Mouse (Mus musculus) embryo, embryonic 11.5 days (tissue): Measurements from ENCODE around the gene Mob2.

ENCODE experiments used
- DNase-seq: peaks from one replicate; pipeline ENCODE4 v3.0.0-alpha.2; 2012; ENCODE audit warnings: low read depth, low spot score

Mob2 gene

GRCm38 (mm10) chr7:142080876-142081275 is 20.0 kb upstream of the Mob2 start:
- no peak for DNase-seq

GRCm38 (mm10) chr7:142079365-142079764 is 18.5 kb upstream of the Mob2 start:
- no peak for DNase-seq

DNA sequence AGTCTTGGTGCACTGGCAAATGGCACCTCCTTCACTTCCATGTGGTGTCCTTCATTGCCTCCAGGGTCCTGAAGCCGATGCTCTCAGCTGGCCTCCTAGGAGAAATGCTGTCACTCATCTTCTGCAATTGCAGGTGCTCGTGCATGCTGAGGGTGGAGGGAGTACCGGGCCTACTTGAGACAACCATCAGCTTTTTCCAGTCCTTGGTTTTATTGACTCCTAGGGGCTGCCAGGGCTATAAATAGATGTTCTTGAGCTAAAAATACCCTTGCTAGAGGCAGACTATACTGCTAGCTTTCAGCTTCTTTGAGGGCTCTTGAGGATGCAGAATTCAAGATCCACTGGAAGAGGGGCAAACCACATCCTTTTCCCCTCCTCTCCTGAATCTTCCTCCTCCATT is 16.3 kb upstream of the Mob2 start:
- no peak for DNase-seq

DNA sequence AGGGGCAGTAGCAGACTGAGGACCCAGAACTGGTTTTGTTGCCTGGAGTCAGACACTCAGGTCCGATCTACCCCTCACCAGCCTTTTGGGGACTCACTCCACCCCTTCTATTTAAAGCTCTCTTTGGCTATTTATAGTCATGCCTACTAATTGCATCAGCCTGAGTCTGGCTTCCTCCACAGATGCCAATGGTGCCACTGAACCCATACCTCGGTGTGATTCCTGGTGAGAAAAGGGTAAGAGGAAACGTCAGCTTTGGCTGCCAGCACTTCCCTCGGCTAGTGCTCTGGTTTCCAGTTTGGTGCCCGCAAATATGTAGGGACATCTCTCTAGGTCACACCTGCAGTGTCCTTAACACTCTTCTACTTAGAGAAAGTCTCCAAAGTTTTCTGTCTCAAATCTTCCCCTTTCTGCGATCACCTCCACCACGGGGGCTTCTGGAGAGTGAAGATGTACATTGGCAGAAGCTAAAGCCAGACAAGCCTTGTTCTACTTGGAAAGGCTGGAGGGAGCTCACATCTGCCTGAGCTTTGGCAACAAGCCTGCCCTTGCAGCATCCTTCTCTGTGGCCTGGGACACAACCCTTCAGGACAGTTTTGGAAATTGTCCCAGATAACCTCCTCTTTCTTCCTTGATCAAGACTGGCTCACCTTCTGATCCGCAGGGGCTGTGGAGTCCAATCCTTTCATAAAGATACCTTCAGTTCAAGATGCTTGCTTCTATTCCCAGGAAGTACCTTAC is 13.5 kb upstream of the Mob2 start:
- no peak for DNase-seq

DNA sequence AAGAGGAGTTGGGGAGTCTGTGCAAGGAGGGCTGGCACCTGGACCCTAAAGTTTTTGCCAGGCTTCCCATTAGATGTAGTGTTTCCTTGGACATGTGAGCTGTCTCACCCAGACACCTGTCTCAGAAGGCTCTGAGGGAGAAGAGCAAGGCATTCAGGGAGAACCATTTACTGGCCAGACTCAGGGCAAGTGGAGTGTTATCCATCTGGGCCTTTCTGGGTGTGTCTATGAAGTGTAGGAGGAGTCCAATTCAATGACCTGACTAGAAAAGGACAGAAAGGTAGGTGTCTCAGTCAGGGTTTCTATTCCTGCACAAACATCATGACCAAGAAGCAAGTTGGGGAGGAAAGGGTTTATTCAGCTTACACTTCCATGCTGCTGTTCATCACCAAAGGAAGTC is 10.9 kb upstream of the Mob2 start:
- no peak for DNase-seq

GRCm38 (mm10) chr7:142071212-142071578 is 10.3 kb upstream of the Mob2 start:
- DNase-seq: no peak

DNA sequence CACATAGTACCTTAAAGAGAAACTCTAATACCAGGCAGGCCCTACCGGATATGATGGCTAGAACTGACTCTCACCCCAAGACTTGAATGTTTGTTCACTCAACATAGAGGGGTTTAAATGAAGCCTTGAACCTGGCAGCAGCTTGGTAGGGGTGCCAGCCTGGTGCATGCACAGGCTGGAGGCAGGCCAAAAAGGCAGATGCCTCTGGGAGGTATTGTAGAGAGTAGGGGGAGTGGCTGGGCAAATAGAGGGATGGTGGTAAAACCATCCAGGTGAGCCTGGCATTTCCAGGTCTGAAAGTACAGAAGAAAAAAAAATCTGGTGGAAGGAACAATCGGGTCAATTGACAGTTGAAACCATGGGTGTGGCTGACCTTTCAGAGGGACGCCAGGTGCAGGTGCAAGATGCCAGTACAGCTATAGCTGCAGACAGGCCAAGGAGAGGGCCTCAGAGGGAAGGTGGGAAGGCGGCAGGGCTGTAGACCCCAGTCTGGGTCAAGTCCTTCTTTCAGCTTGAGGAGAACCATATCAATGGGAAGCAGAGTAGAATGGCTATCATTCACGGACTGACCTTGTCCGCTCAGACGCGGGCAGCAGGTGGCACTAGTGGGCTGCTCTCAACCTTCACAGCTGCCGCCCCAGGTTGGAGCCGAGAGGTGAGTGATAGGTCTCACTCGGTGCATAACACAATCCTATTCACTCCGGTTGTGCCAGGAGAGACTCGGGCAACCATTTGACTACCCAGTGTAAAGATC is 9.8 kb upstream of the Mob2 start:
- peak; percentile 44 for DNase-seq

DNA sequence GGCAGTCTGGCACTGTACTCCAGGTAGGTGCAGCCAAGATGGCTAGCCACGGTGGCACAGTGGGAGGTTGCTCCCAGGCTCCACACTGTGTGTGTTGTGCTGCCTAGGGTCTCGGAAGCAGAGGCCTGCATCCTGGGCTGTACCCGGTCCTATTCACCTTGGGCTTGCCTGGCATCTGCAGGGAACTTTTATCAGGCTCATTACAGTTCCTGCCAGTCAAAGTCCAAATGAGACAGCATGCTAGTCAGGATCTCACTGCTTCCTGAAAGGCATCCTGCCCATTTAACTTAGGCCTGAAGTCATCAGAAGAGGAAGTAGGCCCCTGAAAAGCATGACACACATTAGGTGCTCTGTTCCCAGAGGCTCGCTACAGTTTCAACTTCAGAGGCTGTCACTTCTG is 7.6 kb upstream of the Mob2 start:
- DNase-seq: no peak

- no peak for DNase-seq
Measured at GRCm38 (mm10) chr7:142060185-142060930, 507 bp downstream of the Mob2 start.

DNA sequence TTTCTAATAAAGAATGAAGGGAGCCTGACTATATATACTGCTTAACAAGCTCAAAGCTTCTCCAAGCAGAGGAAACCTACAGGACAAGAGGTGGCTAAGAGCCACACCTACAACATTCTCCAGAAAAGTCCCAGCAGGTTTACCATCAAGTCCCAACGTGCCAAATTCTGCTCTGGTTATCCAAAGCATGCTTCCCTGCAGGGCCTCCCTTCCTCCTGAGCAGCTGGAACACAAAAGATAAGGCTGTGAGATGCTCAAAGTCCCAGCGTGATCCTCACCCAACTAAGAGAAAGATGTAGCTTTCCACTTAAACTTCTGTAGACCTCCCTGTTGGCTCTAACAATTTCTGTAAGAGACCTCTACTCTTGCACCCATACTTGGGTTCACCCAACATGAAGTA is 1.8 kb downstream of the Mob2 start:
- no peak for DNase-seq

DNA sequence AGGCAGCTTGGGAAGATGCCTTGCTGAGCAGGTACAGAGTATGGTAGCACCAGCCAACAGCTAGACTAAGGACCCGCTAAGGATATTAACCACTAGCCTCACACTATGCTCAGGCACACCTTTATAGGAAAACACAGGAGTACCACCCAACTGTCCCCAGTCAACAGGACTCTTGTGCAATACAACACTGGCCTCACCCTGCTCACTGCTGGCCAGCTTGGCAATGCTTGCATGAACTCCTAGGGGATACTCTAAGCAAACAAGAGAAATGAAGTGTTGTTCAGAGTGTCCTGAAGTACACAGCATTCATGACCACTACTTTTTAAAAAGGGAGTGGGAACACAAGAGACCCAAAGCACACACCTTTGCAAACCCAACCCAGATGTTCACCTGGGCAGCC is 3.7 kb downstream of the Mob2 start:
- DNase-seq: no peak

DNA sequence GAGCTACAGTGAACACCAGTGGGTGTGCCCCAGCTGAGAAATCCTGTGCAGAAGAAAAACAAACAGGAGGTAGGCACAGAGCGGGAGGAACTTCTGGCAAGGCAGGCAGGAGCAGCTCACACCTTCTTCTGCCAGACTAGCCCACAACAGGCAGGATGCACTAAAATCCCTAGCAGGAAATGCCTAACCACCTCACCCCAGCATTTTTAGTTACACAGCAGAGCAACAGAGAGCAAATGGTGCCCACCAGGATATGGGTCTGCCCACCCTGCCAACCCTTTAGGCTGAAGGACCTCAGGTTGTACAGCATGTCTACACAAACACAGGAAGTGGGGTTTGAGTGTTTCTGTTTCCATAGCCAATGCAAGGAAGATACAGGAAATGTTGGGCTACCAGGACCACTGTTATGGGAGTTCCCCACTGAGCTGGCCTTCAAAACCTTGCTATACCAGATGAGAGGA is 4.2 kb downstream of the Mob2 start:
- DNase-seq: no peak

DNA sequence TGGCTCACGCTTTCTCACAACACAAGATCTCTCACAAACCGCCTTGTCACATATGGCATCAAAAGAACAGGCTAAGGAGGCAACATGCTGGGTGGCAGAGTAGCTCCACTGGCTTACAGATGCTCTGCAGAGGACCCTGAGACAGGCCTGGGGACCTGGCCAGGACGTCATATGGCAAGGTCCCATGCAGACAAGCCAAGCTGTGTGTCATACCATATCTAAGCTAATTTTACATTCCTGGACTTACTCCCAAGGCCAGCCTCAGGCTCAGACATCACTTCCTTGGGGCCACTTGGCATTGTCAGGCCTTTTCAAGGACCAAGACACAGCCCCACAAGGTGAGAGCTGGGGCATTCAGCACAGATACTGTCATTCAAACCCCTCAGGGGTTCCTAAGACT is 5.4 kb downstream of the Mob2 start:
- no peak for DNase-seq

GRCm38 (mm10) chr7:142050536-142050935 is 10.3 kb downstream of the Mob2 start:
- DNase-seq: no peak

DNA sequence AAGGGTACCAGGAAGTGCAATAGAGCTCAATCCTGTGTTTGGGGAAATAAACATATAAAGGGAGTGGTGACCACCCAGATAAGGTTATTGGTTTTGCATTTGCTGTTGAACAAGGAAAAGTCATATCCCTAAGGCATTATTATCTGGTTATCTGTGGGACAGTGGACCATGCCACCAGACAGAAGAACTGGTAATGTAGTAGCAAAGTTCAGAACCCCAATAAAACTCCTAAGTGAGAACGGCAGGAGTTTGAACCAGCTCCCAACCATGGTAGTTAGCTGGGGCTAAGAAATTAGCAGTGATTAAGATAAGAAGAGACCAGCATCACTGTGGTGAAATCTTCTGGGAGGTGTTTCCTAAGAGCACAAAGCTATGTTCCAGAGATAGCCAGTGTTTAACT is 14.9 kb downstream of the Mob2 start:
- DNase-seq: no peak

- DNase-seq: no peak
Measured at GRCm38 (mm10) chr7:142045344-142045743, 15.5 kb downstream of the Mob2 start.

DNA sequence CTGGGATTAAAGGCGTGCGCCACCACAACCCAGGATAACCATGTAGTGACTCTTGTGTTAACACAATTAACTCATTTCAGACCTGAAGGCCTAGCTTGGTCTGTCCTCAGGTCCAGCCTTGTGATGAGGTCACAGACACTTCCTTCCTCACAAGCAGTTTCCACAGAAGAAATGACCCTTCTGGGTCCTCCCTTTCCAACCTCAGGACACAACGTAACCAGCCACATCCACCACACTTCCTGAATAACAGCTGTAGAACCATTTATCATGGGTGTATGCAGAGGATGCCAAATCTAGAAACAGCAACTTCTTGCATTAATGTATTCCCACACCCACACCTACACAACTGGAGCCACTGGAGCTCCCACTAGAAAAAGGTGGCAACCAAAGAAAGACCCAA is 20.1 kb downstream of the Mob2 start:
- DNase-seq: no peak

DNA sequence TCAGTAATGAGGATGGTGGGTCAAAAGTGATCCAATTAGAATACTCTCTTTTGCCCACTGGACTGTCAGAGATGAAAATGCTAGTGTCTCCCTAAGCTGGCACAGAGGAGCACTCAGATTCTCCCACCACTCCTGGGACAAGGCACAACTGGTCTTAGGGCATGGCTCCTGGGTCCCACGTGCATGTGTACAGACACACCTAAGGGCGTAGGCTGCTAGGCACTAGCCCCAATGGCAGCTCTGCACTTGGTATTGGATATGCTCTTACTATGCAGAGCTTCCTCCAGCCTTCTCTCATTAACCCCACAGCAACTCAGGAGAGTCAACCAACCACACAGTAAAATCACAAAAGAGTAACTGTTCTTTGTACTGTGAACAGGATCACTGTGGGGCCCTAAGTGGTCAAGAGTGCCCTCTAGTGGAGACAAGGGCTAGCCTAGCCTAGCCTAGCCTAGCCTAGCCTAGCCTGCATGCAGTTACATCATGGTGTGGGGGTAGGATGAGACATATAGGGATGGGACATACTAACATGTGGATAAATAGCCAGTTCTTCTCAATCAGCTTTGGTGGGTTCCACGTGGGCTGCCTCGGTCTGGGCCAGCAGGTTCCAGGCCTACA is 23.2 kb downstream of the Mob2 start:
- peak; percentile 27 for DNase-seq

GRCm38 (mm10) chr7:142035048-142035811 is 25.6 kb downstream of the Mob2 start:
- DNase-seq: no peak

- DNase-seq: no peak
Measured at GRCm38 (mm10) chr7:142034198-142034597, 26.7 kb downstream of the Mob2 start.

- no peak for DNase-seq
Measured at GRCm38 (mm10) chr7:142030073-142030472, 30.8 kb downstream of the Mob2 start.
